Mouse (Mus musculus) neural tube, embryonic 10.5 days (tissue): ENCODE results near the gene Tmem145.
"Not testable (repeated sequence)": the region's sequence is repeated elsewhere in the genome, so short reads cannot be mapped to it uniquely, and the experiment has no call there.

Experiments used
- DNase-seq: peaks from one replicate; pipeline ENCODE4 v3.0.0-alpha.2; 2017; ENCODE audit warnings: low spot score; ENCODE audit errors: extremely low spot score

The Tmem145 gene

GRCm38 (mm10) chr7:25305956-25306613 is at the start of gene Tmem145:
TSS of gene Tmem145 (plus strand) at chr7:25306106.
- DNase-seq = peak; percentile 78

GRCm38 (mm10) chr7:25261896-25262295 is 44.0 kb upstream of the Tmem145 start:
- DNase-seq = no peak

- no peak for DNase-seq
These were observed 41.7 kb upstream of the Tmem145 start for GRCm38 (mm10) chr7:25263968-25264870.

GRCm38 (mm10) chr7:25265743-25266142 is 40.2 kb upstream of the Tmem145 start:
- not testable (repeated sequence) for DNase-seq

GRCm38 (mm10) chr7:25266180-25266962 is 39.5 kb upstream of the Tmem145 start:
- no peak for DNase-seq

- DNase-seq = no peak
These were observed 38.6 kb upstream of the Tmem145 start, which contains the start of gene Cic for GRCm38 (mm10) chr7:25267301-25267750. TSS of gene Cic (plus strand) at chr7:25267704.

- peak; percentile 99 for DNase-seq
These were observed 38.0 kb upstream of the Tmem145 start for GRCm38 (mm10) chr7:25267751-25268463.

GRCm38 (mm10) chr7:25268588-25268987 is 37.3 kb upstream of the Tmem145 start:
- DNase-seq = no peak

GRCm38 (mm10) chr7:25269029-25269428 is 36.9 kb upstream of the Tmem145 start:
- no peak for DNase-seq

GRCm38 (mm10) chr7:25269545-25270271 is 36.2 kb upstream of the Tmem145 start:
- DNase-seq = no peak

GRCm38 (mm10) chr7:25270652-25271633 is 35.0 kb upstream of the Tmem145 start:
- no peak for DNase-seq

GRCm38 (mm10) chr7:25271651-25272444 is 34.1 kb upstream of the Tmem145 start:
- DNase-seq = no peak

- no peak for DNase-seq
These were observed 33.3 kb upstream of the Tmem145 start for GRCm38 (mm10) chr7:25272445-25273258.

GRCm38 (mm10) chr7:25273259-25274241 is 32.4 kb upstream of the Tmem145 start:
- no peak for DNase-seq

- DNase-seq = no peak
These were observed 31.3 kb upstream of the Tmem145 start for GRCm38 (mm10) chr7:25274571-25274970.

GRCm38 (mm10) chr7:25274996-25275395 is 30.9 kb upstream of the Tmem145 start:
- no peak for DNase-seq
